Mouse (Mus musculus) CD4-positive, CD25-positive, alpha-beta regulatory T cell, adult 4 months (primary cell): Measurements from ENCODE around the gene Spock2. TPM values are rescaled to one million over a fixed set of nuclear protein-coding genes. Genes with fewer than 3 reads are reported as not detected.
"Not testable (repeated sequence)": the region's sequence is repeated elsewhere in the genome, so short reads cannot be mapped to it uniquely, and the experiment has no call there.

ENCODE experiments used
- ATAC-seq: one replicate; pipeline ENCODE4 v1.8.0; 2017
- polyA plus RNA-seq, 2 experiments: library from polyadenylated mRNA; unstranded; fragments of 100-300 nt; shearing (Covaris generic); gene quantifications; one replicate each; pipeline ENCODE4 v1.2.1; 2017

Spock2 gene
- polyA plus RNA-seq, 2 experiments from 2014 or later = 5.9 to 6.7 TPM

DNA sequence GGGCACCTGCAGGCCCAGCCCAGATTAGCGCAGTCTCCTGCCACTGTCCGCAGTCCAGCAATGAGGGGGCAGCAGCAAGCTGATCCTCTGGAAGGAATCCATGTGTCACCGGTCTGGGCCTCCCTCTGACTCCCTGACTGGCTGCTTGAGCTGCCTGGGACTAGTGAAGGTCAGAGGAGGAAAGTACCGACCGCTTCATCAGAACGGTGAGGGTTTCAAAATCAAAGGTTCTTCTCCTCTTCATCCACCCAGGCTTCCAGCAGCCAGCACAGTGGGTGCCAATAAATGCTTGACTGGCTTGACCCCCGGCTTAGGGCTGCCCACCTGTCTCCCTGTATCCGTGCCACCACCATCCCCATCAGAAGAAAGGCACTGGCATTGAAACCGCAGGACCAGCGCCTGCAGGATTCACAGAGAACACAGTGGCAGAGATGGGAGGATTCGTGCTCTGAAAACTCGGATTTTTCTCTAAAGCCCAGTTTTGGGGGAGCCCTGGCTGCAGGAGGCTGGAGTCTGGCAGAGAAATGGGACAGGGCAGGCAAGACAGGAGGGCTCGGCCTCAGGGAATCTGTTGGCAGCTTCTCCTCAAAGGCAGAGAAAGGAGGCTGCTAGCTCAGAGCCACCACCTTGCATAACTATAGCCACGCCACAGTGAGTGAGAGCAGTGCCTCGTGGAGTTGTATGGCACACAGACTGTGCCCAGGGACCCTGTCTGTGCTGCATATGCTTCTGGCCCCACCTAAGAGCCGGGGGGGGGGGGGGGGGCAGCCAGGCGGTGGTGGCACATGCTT is 2.5 kb downstream of the Spock2 start:
- ATAC-seq = no peak

DNA sequence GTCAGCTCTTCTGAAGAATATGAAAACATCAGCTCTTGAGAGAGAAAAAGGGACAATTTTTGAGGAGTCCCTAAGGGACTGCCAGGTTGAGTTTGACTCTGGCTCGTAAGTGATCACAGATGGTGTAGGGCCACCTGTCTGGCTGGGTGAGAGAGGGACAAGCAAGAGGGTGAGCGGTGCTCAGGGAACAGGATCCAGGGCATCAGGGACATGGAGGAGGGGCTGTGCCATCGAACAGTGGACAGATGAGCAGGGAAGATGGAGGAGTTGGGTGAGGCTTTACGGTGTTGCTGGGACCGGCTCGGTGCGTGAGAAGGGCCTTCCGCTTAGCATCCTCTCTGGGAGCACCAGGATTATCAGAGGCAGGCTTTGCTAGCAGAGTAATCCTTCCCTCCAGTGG is 3.3 kb downstream of the Spock2 start:
- ATAC-seq = no peak

GRCm38 (mm10) chr10:60109989-60110388 is 4.0 kb downstream of the Spock2 start:
- ATAC-seq = no peak

DNA sequence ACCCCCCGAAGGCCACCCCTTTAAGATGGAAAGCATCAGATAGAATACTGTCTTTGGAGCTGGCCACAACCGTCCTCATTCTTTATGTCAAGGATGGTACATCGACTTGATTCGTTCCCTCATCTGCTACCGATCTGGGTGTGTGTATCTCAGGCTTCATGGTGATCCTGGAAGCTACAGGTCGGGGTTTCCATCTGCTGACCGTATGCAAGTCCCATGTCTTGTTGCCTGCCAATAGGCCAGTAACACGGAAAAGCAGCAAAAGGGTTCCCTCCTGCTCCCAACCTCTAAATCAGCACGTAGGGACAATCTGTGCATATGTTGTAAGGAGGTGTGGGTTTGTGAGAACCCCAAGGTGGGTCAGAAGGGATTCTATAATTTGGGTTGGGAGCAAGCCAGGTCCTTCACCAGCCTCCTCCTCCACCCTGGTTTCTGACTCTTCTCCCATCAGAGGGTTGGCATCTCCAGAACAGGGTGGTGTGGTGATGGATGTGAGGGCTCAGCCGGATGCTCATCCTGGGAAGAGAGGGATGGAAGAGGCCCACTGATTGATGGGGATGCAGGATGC is 5.0 kb downstream of the Spock2 start:
- ATAC-seq = no peak

- ATAC-seq = no peak
Observed at GRCm38 (mm10) chr10:60113965-60114690, 8.1 kb downstream of the Spock2 start.

DNA sequence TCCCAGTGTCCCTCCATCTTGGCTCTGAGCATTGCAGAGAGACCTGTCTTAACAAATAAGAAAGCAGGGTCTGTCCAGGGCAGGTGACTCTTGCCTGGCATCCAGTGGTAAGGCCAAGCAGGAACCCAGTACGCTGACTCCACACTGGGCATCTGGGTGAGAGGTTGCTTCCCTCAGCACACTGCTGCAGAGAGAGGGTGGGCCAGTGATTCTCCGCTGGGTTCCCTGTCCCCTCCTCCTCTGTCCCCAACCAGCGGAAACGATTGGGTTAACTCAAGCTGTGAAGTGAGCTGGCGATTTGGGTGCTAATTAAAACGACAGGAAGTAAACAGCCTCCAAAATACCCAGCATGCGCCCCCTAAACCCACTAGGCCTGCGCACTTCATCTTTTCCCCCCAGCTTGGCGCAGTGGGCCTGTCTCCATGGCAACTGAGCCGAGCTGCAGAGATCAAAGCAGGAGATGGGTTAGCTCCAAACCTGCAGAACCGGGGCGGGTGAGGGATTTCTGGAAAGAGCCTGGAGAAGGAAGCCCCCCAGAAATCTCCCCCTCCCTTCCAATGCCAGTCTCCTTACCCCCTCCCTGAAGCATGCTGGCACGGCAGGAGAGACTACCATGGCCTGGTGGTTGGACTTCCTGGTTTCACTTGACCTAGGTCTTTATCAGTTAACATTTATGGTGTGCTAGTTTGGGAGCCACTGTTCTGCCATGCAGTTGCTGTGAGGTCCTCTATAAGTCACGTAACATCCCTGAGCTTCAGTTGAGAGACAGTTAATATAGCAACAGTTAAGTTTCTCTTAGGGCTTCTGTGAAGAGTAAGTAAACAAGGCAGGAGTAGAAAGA is 9.5 kb downstream of the Spock2 start:
- ATAC-seq = peak; percentile 75

GRCm38 (mm10) chr10:60116997-60117396 is 11.0 kb downstream of the Spock2 start:
- ATAC-seq = no peak

- no peak for ATAC-seq
Observed at GRCm38 (mm10) chr10:60118464-60118863, 12.4 kb downstream of the Spock2 start.

GRCm38 (mm10) chr10:60120630-60121029 is 14.6 kb downstream of the Spock2 start:
- ATAC-seq = no peak

DNA sequence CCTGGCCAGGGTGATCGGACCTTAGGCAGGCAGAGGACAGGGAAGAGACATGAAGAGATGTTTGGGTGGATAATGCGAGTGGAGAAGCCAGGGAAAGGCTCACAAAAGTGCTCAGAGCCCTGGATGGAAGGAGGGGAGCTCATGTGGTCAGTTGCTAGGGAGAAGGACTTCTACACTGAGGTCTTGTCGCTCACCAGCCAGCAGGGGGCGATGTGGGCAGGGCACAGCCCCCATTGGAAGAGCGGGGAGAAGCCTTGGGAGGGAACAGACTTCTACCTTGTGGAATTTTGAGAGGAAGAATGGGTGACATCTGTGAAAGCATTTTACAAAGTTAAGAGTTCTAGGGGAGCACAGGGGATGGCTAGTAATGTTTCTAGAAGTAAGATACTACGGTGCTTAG is 18.1 kb downstream of the Spock2 start:
- no peak for ATAC-seq

DNA sequence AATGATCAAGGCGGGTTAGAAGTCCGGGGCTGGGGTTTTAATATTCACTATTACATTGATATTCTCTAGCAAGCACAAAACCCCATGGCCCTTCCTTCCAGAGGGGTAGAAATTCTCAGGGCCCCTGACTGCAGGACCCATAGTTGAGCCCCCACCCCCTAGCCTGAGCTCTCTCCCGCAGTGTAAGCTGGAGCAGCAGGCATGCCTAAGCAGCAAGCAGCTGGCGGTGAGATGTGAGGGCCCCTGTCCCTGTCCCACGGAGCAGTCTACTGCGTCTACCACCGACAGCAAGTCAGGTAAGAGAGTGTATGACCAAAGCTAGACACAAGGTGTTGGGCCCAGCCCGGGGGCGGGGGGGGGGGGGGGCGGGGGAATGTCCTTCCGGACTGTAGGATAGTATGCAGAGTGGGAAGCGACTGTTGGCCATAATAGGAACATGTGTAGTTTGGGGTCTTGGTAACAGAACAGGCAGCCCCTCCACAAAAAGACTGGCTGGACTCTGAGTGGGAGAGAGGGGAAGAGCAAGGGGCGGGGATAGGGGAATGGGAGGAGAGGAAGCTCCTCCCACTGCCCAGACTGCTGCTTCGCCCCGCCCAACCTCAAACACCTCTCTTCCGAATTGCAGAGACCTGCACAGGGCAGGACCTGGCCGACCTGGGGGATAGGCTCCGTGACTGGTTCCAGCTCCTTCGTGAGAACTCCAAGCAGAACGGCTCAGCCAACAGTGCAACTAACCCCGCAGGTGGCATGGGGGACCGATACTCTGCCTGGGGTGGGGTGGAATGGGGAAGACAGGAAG is 19.7 kb downstream of the Spock2 start:
- no peak for ATAC-seq

DNA sequence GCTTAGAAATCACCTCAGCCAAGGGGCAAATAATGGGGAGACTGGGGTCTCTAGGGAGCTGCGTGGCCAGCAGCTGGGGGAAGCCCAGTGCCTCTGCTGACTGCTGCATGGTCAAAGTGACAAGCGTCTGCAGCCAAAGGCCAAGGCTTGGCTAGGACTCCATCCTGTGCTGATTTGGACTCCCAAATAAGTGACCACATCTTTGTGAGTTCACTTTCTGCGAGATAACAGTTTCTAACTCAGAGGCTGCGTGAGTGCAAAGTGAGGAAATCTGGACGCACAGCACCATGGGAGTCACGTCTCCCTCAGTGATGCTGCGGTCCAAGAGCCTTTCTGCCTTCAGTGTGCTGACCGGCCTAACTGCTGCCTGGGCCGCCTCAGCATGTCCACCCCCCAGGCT is 22.3 kb downstream of the Spock2 start:
- no peak for ATAC-seq

- no peak for ATAC-seq
Observed at GRCm38 (mm10) chr10:60130504-60130903, 24.5 kb downstream of the Spock2 start.

DNA sequence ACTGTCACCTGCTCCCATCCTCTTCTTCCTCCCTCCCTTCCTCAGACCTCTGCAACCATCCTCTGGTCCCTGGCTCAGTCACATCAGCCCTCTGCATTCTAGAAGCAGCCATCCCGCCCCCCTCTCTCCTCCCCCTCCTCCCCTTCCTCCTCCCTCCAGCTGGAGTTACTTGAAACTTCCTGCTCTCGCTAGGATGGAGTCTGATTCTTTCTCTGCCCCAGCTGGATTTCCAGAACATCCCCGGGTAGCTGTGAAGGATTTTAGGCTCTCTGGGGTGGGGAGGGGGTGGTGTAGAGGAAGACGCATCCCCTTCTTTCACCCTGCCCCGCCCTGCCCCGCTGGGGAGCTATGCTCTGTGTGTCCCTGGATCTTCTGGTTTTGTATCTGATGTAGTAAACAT is 27.5 kb downstream of the Spock2 start:
- no peak for ATAC-seq

GRCm38 (mm10) chr10:60134201-60134600 is 28.2 kb downstream of the Spock2 start:
- ATAC-seq = no peak

GRCm38 (mm10) chr10:60136010-60136409 is 30.0 kb downstream of the Spock2 start:
- ATAC-seq = not testable (repeated sequence)

GRCm38 (mm10) chr10:60136935-60137334 is 30.9 kb downstream of the Spock2 start:
- no peak for ATAC-seq

GRCm38 (mm10) chr10:60138680-60139079 is 32.7 kb downstream of the Spock2 start:
- peak; percentile 80 for ATAC-seq

GRCm38 (mm10) chr10:60140751-60141150 is 34.7 kb downstream of the Spock2 start:
- no peak for ATAC-seq

DNA sequence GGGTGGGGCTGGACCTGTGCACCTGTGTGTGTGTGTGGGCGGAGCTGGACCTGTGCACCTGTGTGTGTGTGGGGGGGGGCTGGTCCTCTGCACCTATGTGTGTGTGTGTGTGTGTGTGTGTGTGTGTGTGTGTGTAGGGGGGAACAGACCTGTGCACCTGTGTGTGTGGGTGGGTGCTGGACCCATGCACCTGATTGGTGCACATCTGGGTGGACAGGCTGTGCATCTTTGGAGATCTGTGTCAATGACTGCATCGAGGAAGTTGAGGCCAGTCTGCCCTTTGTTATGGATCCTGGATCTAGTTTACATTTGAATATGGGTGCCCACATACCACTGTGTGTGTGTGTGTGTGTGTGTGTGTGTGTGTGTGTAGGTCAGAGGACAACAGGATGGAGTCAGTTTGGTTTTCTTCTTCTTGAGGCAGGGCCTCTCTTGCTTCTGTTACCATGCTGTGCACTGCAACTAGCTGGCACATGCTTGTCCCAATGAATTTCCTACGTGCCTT is 35.7 kb downstream of the Spock2 start:
- no peak for ATAC-seq

GRCm38 (mm10) chr10:60147510-60148047 is 41.6 kb downstream of the Spock2 start:
- ATAC-seq = not testable (repeated sequence)
